Mouse (Mus musculus): ENCODE data around the gene Fdxacb1.

Fdxacb1 gene

GRCm38 (mm10) chr9:50750706-50751105, 17.3 kb upstream of the Fdxacb1 start:
- DNase-seq: no peak

- peak in 1 of 2 experiments; percentile 35 for DNase-seq
Observed at GRCm38 (mm10) chr9:50751323-50751722, 16.7 kb upstream of the Fdxacb1 start, which contains the start of gene Cryab. Gene Cryab (plus strand): TSS chr9:50751325.

GRCm38 (mm10) chr9:50752054-50752602, 15.9 kb upstream of the Fdxacb1 start, which contains the start of gene Hspb2:
Gene Hspb2 (minus strand): TSS chr9:50752354.
- DNase-seq: peak; percentile 51 to 64

- peak; percentile 71 to 78 for DNase-seq
Observed at GRCm38 (mm10) chr9:50752784-50753615, 15.0 kb upstream of the Fdxacb1 start.

- no peak for DNase-seq
Observed at GRCm38 (mm10) chr9:50753947-50754346, 14.1 kb upstream of the Fdxacb1 start.

- DNase-seq: no peak
Observed at GRCm38 (mm10) chr9:50756711-50757110, 11.3 kb upstream of the Fdxacb1 start.

- DNase-seq: no peak
Observed at GRCm38 (mm10) chr9:50761520-50762243, 6.4 kb upstream of the Fdxacb1 start.

GRCm38 (mm10) chr9:50763331-50763730, 4.7 kb upstream of the Fdxacb1 start:
- peak; percentile 42 to 59 for DNase-seq

- peak; percentile 18 to 26 for DNase-seq
Observed at GRCm38 (mm10) chr9:50767531-50768106, 417 bp upstream of the Fdxacb1 start.

GRCm38 (mm10) chr9:50770011-50770410, 2.0 kb downstream of the Fdxacb1 start:
- no peak for DNase-seq

GRCm38 (mm10) chr9:50774026-50774462, 6.0 kb downstream of the Fdxacb1 start:
- DNase-seq: no peak

- peak; percentile 96 to 97 for DNase-seq
Observed at GRCm38 (mm10) chr9:50774991-50775612, 7.1 kb downstream of the Fdxacb1 start, which contains the start of the genes Alg9 and 1110032A03Rik. Gene Alg9 (plus strand): TSS chr9:50775019. Gene 1110032A03Rik (minus strand): TSS chr9:50775520.

GRCm38 (mm10) chr9:50775662-50776126, 7.7 kb downstream of the Fdxacb1 start:
- no peak for DNase-seq

GRCm38 (mm10) chr9:50776162-50776760, 8.2 kb downstream of the Fdxacb1 start:
- DNase-seq: no peak

- peak; percentile 27 to 57 for DNase-seq
Observed at GRCm38 (mm10) chr9:50782155-50782554, 14.1 kb downstream of the Fdxacb1 start.

- no peak for DNase-seq
Observed at GRCm38 (mm10) chr9:50795266-50795665, 27.2 kb downstream of the Fdxacb1 start.

GRCm38 (mm10) chr9:50796776-50797175, 28.7 kb downstream of the Fdxacb1 start:
- no peak for DNase-seq

- no peak for DNase-seq
Observed at GRCm38 (mm10) chr9:50797641-50798040, 29.6 kb downstream of the Fdxacb1 start.

- DNase-seq: no peak
Observed at GRCm38 (mm10) chr9:50798368-50798767, 30.3 kb downstream of the Fdxacb1 start.

- DNase-seq: peak; percentile 59 to 63
Observed at GRCm38 (mm10) chr9:50800985-50801384, 32.9 kb downstream of the Fdxacb1 start.

GRCm38 (mm10) chr9:50803055-50803671, 35.1 kb downstream of the Fdxacb1 start:
- no peak for DNase-seq
